Mouse (Mus musculus) ES-E14 (cell line): Measurements from ENCODE around the gene S100a5. TPM values are rescaled to one million over a fixed set of nuclear protein-coding genes. Genes with fewer than 3 reads are reported as not detected.

Source experiments
- DNase-seq: peaks from one replicate; pipeline ENCODE4 v3.0.0-alpha.2; 2013; ENCODE audit warnings: low read depth, low spot score
- H3K27ac ChIP-seq: 2 replicates; pipeline ENCODE4 v1.5.1; 2012; ENCODE audit warnings: low read depth, mild to moderate bottlenecking, low read length, moderate library complexity, mixed read lengths; ENCODE audit not compliant: poor library complexity, insufficient read depth, severe bottlenecking
- H3K36me3 ChIP-seq: 2 replicates; pipeline ENCODE4 v1.6.1; 2012; ENCODE audit warnings: mild to moderate bottlenecking, low read length, moderate library complexity, mixed read lengths; ENCODE audit not compliant: control insufficient read depth, poor library complexity, insufficient read depth, severe bottlenecking
- H3K4me1 ChIP-seq, 2 experiments: fragments of 150-350 bp in 1 of 2; sonication (generic) in 1 of 2; 2 replicates each; pipeline ENCODE4 v1.6.1; 2012; ENCODE audit warnings: low read length in 2 of 2, mild to moderate bottlenecking in 1 of 2, mixed read lengths in 1 of 2; ENCODE audit not compliant: control insufficient read depth in 2 of 2, insufficient read depth in 2 of 2, poor library complexity in 1 of 2
- H3K4me3 ChIP-seq, 2 experiments: fragments of 150-350 bp in 1 of 2; sonication (generic) in 1 of 2; 2 replicates each; pipeline ENCODE4 v1.5.1; 2012; ENCODE audit warnings: low read length in 2 of 2, low read depth in 1 of 2, mild to moderate bottlenecking in 1 of 2, mixed read lengths in 1 of 2; ENCODE audit not compliant: insufficient read depth in 1 of 2, poor library complexity in 1 of 2, severe bottlenecking in 1 of 2
- H3K9ac ChIP-seq: 2 replicates; pipeline ENCODE4 v1.6.1; 2012; ENCODE audit warnings: low read depth, mild to moderate bottlenecking, low read length, mixed read lengths; ENCODE audit not compliant: poor library complexity, insufficient read depth, severe bottlenecking
- H3K9me3 ChIP-seq: fragments of 150-350 bp; sonication (generic); 2 replicates; pipeline ENCODE4 v1.6.1; 2012; ENCODE audit warnings: low read depth, mild to moderate bottlenecking, low read length; ENCODE audit not compliant: control insufficient read depth, insufficient read depth
- CHD2 ChIP-seq: IDR thresholded peaks from 2 replicates; pipeline ENCODE4 v1.6.1; 2014; ENCODE audit warnings: mild to moderate bottlenecking, low read depth, low read length, inconsistent platforms
- HCFC1 ChIP-seq: IDR thresholded peaks from 2 replicates; pipeline ENCODE4 v1.6.1; 2012; ENCODE audit warnings: low read length, inconsistent platforms, borderline replicate concordance; ENCODE audit not compliant: insufficient read depth
- MAFK ChIP-seq: IDR thresholded peaks from 2 replicates; pipeline ENCODE4 v1.6.1; 2014; ENCODE audit warnings: mild to moderate bottlenecking, low read depth, low read length, inconsistent platforms; ENCODE audit not compliant: insufficient read depth
- ZC3H11A ChIP-seq: IDR thresholded peaks from 2 replicates; pipeline ENCODE4 v1.6.1; 2012; ENCODE audit warnings: low read depth, mild to moderate bottlenecking, inconsistent platforms, low read length, borderline replicate concordance
- ZNF384 ChIP-seq: IDR thresholded peaks from 2 replicates; pipeline ENCODE4 v1.6.1; 2012; ENCODE audit warnings: low read depth, low read length, inconsistent platforms
- in situ Hi-C, 2 experiments: fragments of 600-800 bp; cut with MboI; formaldehyde crosslinking; loops; one replicate each; pipeline ENCODE4 v1.15.1; 2025; ENCODE audit warnings: low sequenced_read_pairs in 2 of 2, inconsistent platforms in 1 of 2; ENCODE audit not compliant: unreplicated experiment in 2 of 2
- total RNA-seq: library from RNA; depleted of rRNA; stranded (reverse); fragments of 300-350 nt; gene quantifications from 2 replicates; pipeline ENCODE4 v1.2.3, GENCODE M21; 2012

S100a5 gene
- total RNA-seq, 1 experiment, result not detected

DNA sequence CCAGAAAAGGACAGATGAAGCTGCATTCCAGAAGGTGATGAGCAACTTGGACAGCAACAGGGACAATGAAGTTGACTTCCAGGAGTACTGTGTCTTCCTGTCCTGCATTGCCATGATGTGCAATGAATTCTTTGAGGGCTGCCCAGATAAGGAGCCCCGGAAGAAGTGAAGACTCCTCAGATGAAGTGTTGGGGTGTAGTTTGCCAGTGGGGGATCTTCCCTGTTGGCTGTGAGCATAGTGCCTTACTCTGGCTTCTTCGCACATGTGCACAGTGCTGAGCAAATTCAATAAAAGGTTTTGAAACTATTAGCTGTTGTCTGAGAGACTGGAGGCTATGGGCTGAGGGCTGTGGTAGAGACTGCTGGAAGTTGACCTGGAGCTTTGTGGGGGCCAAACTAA lies 2.6 kb upstream of the S100a5 start:
- H3K4me1 ChIP-seq, result no peaks in the 10 kb centered on the region
- H3K36me3 ChIP-seq, result no peaks in the 10 kb centered on the region
- H3K4me3 ChIP-seq, result no peak overlapping the region
- H3K9me3 ChIP-seq, result no peaks in the 10 kb centered on the region
- no peak overlapping the region for H3K27ac ChIP-seq
- no peak for TF ChIP-seq MAFK
- TF ChIP-seq CHD2, result no peak
- TF ChIP-seq HCFC1, result no peak
- TF ChIP-seq ZC3H11A, result no peak
- no peak for TF ChIP-seq ZNF384
- in situ Hi-C loops, result no loop called here
- H3K9ac ChIP-seq, result no peak overlapping the region
- no peak for DNase-seq

DNA sequence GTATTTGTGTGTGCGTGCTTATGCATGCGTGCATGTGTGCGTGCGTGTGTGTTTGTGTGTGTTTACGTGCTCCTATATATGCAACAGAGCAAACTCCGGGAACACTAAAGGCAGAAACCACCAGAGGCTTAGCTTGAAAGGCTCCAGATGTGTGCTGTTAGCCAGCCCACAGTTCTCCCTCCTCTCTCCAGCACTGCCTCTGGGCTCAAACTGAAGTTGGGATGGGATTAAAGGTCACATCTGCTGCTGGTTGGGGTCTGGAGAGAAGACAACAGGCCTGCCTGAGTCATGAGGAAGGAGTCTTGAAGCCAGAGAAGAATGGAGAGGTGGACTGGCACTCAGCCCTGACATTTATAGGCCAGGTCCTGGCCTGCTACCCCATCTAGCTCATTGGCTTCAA lies 2.1 kb upstream of the S100a5 start:
- in situ Hi-C loops, result no loop called here
- no peak overlapping the region for H3K4me3 ChIP-seq

DNA sequence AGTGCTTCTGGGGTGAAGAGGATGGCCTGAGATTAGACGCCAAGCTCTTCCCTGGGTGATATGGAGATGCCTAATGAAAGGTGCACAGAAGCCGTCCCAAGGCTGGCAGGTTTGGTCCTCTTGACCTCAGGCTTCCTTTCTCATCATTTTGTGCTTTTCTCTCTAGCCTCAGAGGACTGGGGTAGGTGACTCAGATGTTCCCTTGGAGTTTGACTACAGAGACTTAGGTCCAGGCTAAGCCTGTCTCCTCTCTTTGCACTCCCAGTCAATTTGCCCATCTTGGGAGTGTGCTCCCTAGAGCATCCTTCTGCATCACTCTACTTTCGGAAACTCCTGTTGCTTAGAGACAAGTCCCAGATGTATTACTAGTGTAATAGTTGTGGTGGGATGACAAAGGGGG lies 962 bp upstream of the S100a5 start:
- TF ChIP-seq HCFC1 (no peak), MAFK (no peak), CHD2 (no peak), ZNF384 (no peak), ZC3H11A (no peak)
- DNase-seq, result no peak
- no peak overlapping the region for H3K27ac ChIP-seq

More for the DNA sequence above, 2.1 kb upstream of the S100a5 start:
- H3K9me3 ChIP-seq, result no peaks in the 10 kb centered on the region
- H3K36me3 ChIP-seq, result no peaks in the 10 kb centered on the region
- H3K9ac ChIP-seq, result no peak overlapping the region
- DNase-seq, result no peak
- TF ChIP-seq HCFC1, result no peak
- no peak for TF ChIP-seq ZNF384
- TF ChIP-seq ZC3H11A, result no peak
- TF ChIP-seq CHD2, result no peak
- no peak for TF ChIP-seq MAFK
- no peak overlapping the region for H3K27ac ChIP-seq
- H3K4me1 ChIP-seq, result no peaks in the 10 kb centered on the region

DNA sequence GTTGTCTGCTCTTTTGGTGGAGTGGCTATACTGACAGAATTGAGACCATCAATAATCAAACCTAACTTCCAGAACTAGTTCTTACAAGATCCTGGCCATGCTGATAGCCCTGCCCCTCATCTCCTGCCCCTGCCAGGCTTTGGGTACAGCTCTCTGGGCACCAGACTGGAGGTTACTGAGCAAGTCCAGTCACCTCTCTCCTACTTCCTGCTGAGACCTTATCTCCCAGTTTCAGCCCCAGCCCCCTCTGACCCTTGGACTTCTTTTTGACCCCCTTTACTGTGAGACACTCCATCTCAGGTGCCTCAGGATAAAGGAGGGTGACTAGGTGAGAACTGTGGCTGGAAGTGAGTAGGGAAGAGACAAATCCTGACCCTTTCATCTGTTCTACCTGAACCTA lies 779 bp downstream of the S100a5 start:
- peaks cover 0 to 10% of the 10 kb centered on the region in 2 experiments; a peak in 1 of 4 replicates for H3K4me1 ChIP-seq
- H3K36me3 ChIP-seq, result no peaks in the 10 kb centered on the region
- no peak for TF ChIP-seq ZC3H11A
- TF ChIP-seq HCFC1, result no peak
- no peak for TF ChIP-seq MAFK
- no peak overlapping the region for H3K27ac ChIP-seq
- in situ Hi-C loops, result no loop called here
- H3K9me3 ChIP-seq, result no peaks in the 10 kb centered on the region
- no peak for DNase-seq
- H3K9ac ChIP-seq, result no peak overlapping the region
- no peak overlapping the region for H3K4me3 ChIP-seq

More for the DNA sequence above, 962 bp upstream of the S100a5 start:
- Histone ChIP-seq H3K4me3 (no peak overlapping the region), H3K9me3 (no peaks in the 10 kb centered on the region), H3K9ac (no peak overlapping the region), H3K4me1 (peaks cover 0 to 5% of the 10 kb centered on the region in 2 experiments; a peak in 1 of 4 replicates), H3K36me3 (no peaks in the 10 kb centered on the region)
- in situ Hi-C loops, result no loop called here

DNA sequence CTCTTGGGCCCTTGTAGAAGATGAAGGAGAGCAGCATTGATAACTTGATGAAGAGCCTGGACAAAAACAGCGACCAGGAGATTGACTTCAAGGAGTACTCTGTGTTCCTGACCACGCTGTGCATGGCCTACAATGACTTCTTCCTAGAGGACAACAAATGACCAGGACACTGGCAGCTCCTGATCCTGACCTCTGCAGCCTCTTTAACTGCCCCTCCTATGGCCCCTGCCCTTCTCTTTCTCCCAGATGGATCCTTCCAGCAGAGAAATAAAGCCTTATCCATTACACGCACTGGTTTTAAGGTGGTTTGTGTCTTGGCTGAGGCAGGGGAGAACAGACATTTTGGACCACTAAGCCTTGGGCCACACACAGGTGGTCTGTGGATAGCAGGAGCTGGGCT lies 3.2 kb downstream of the S100a5 start:
- in situ Hi-C loops, result no loop called here
- no peak overlapping the region for H3K27ac ChIP-seq
- H3K4me3 ChIP-seq, result no peak overlapping the region
- no peak overlapping the region for H3K9ac ChIP-seq
- peaks cover 0 to 15% of the 10 kb centered on the region in 2 experiments; a peak in 1 of 4 replicates for H3K4me1 ChIP-seq
- TF ChIP-seq ZC3H11A, result no peak
- TF ChIP-seq CHD2, result no peak
- TF ChIP-seq MAFK, result no peak
- no peak for TF ChIP-seq HCFC1
- TF ChIP-seq ZNF384, result no peak
- H3K36me3 ChIP-seq, result no peaks in the 10 kb centered on the region
- no peaks in the 10 kb centered on the region for H3K9me3 ChIP-seq
- no peak for DNase-seq
